Mouse (Mus musculus) naive thymus-derived CD4-positive, alpha-beta T cell, adult 5 months (primary cell): ENCODE data around the gene Ddx4. TPM values are rescaled to one million over a fixed set of nuclear protein-coding genes. Genes with fewer than 3 reads are reported as not detected.

Source experiments
- polyA plus RNA-seq: library from polyadenylated mRNA; unstranded; fragments of 100-300 nt; shearing (Covaris generic); gene quantifications from one replicate; pipeline ENCODE4 v1.2.1, GENCODE M21; 2017

Gene Ddx4
- not detected for polyA plus RNA-seq

GRCm38 (mm10) chr13:112652205-112652604, at the start of gene Ddx4:
TSS of gene Ddx4 (minus strand) at chr13:112652475.

GRCm38 (mm10) chr13:112660574-112661381, 8.5 kb upstream of the Ddx4 start, which contains the start of gene Slc38a9:
TSS of gene Slc38a9 (plus strand) at chr13:112660751.

GRCm38 (mm10) chr13:112594260-112594659, 58.0 kb downstream of the Ddx4 start, which contains the start of gene Il31ra:
TSS of gene Il31ra (minus strand) at chr13:112594360.

Other genes starting within 250 kb of the Ddx4 start
- gene Il6st, start 188.4 kb downstream of the Ddx4 start, polyA plus RNA-seq: 318 TPM
- gene Il31ra, start 58.1 kb downstream of the Ddx4 start, polyA plus RNA-seq: not detected
- 33.0 TPM for gene Slc38a9, start 8.3 kb upstream of the Ddx4 start, polyA plus RNA-seq
- gene Plpp1, start 148.3 kb upstream of the Ddx4 start, polyA plus RNA-seq: not detected